Mouse (Mus musculus): ENCODE measurements around the gene Btnl10. TPM values are rescaled to one million over a fixed set of nuclear protein-coding genes. Genes with fewer than 3 reads are reported as not detected.
A peak's percentile ranks its signal among the peaks of the same experiment; 100 is the strongest.

The Btnl10 gene
- total RNA-seq, 4 experiments from 2014 or later = not detected

GRCm38 (mm10) chr11:58959186-58959825, 41.6 kb downstream of the Btnl10 start:
- no peak for DNase-seq (ENCODE audit: low spot score in 2 of 2)

GRCm38 (mm10) chr11:58959921-58960465, 42.3 kb downstream of the Btnl10 start:
- DNase-seq (ENCODE audit: low spot score in 2 of 2) = peak; percentile 66 to 80

GRCm38 (mm10) chr11:58961364-58962177, 43.9 kb downstream of the Btnl10 start:
- DNase-seq (ENCODE audit: low spot score in 2 of 2) = no peak

GRCm38 (mm10) chr11:58963543-58963942, 45.8 kb downstream of the Btnl10 start:
- no peak for DNase-seq (ENCODE audit: low spot score in 2 of 2)

- no peak for DNase-seq (ENCODE audit: low spot score in 2 of 2)
Observed at GRCm38 (mm10) chr11:58964216-58964615, 46.5 kb downstream of the Btnl10 start.

GRCm38 (mm10) chr11:58965001-58965760, 47.5 kb downstream of the Btnl10 start:
- DNase-seq (ENCODE audit: low spot score in 2 of 2) = no peak

- DNase-seq (ENCODE audit: low spot score in 2 of 2) = no peak
Observed at GRCm38 (mm10) chr11:58967346-58967745, 49.6 kb downstream of the Btnl10 start.

GRCm38 (mm10) chr11:58968551-58968950, 50.8 kb downstream of the Btnl10 start:
- no peak for DNase-seq (ENCODE audit: low spot score in 2 of 2)

- no peak for DNase-seq (ENCODE audit: low spot score in 2 of 2)
Observed at GRCm38 (mm10) chr11:58969027-58969426, 51.3 kb downstream of the Btnl10 start.

- no peak for DNase-seq (ENCODE audit: low spot score in 2 of 2)
Observed at GRCm38 (mm10) chr11:58969659-58970058, 52.0 kb downstream of the Btnl10 start.

- DNase-seq (ENCODE audit: low spot score in 2 of 2) = no peak
Observed at GRCm38 (mm10) chr11:58970831-58971530, 53.3 kb downstream of the Btnl10 start.

GRCm38 (mm10) chr11:58971796-58972195, 54.1 kb downstream of the Btnl10 start:
- no peak for DNase-seq (ENCODE audit: low spot score in 2 of 2)

GRCm38 (mm10) chr11:58974414-58974813, 56.7 kb downstream of the Btnl10 start:
- DNase-seq (ENCODE audit: low spot score in 2 of 2) = no peak

Small RNAs within 50 kb of the gene (microRNA-seq; reads per million reads assigned to microRNA genes)
- gene Gm44313 = 0 to 0.44 reads per million in 2 experiments

Other genes starting within 250 kb of the Btnl10 start
- gene Olfr320, start 236.8 kb upstream of the Btnl10 start, total RNA-seq (2022) = not detected
- not detected for gene Olfr319, start 218.7 kb upstream of the Btnl10 start, total RNA-seq (2022)
- under 1 TPM in 3 of 4 experiments, not detected in 1; 0.09 to 0.13 (median 0.11) TPM for gene Olfr318, start 193.9 kb upstream of the Btnl10 start, total RNA-seq (2022)
- under 1 TPM in 2 of 4 experiments, not detected in 2; 0.35 to 0.44 TPM for gene Olfr317, start 178.7 kb upstream of the Btnl10 start, total RNA-seq (2022)
- gene Olfr316, start 165.2 kb upstream of the Btnl10 start, total RNA-seq (2022) = 1 to 10 TPM; 1.3 to 2.0 (median 1.7) TPM
- not detected for gene Olfr315, start 144.7 kb upstream of the Btnl10 start, total RNA-seq (2022)
- not detected for gene Olfr314, start 135.0 kb upstream of the Btnl10 start, total RNA-seq (2022)
- gene Fam183b, start 115.9 kb upstream of the Btnl10 start, total RNA-seq (2022) = 1 to 10 TPM; 1.1 to 3.5 (median 1.6) TPM
- gene Olfr313, start 102.9 kb upstream of the Btnl10 start, total RNA-seq (2022) = not detected
- gene Olfr312, start 88.7 kb upstream of the Btnl10 start, total RNA-seq (2022) = not detected
- not detected for gene Olfr311, start 78.7 kb upstream of the Btnl10 start, total RNA-seq (2022)
- 10 to 100 TPM; 15.6 to 19.3 (median 17.8) TPM for gene Gm12258, start 70.8 kb upstream of the Btnl10 start, total RNA-seq (2022)
- 10 to 100 TPM in 3 of 4 experiments, 1 to 10 TPM in 1; 7.3 to 14.5 (median 12.3) TPM for gene 2810021J22Rik, start 50.7 kb upstream of the Btnl10 start, total RNA-seq (2022)
- 10 to 100 TPM in 3 of 4 experiments, 1 to 10 TPM in 1; 9.1 to 11.6 (median 10.4) TPM for gene Zfp39, start 13.7 kb upstream of the Btnl10 start, total RNA-seq (2022)
- 100 to 1,000 TPM; 448 to 480 (median 462) TPM for gene Rnf187, start 21.0 kb downstream of the Btnl10 start, total RNA-seq (2022)
- 100 to 1,000 TPM in 3 of 4 experiments, 10 to 100 TPM in 1; 96.1 to 129 (median 115) TPM for gene Hist3h2ba, start 31.0 kb downstream of the Btnl10 start, total RNA-seq (2022)
- 10 to 100 TPM; 54.1 to 63.0 (median 57.1) TPM for gene Hist3h2a, start 36.8 kb downstream of the Btnl10 start, total RNA-seq (2022)
- 1 to 10 TPM; 3.7 to 5.0 (median 4.1) TPM for gene Trim17, start 36.8 kb downstream of the Btnl10 start, total RNA-seq (2022)
- 10 to 100 TPM; 22.6 to 27.6 (median 26.7) TPM for gene Trim11, start 60.2 kb downstream of the Btnl10 start, total RNA-seq (2022)
- gene Obscn, start 218.5 kb downstream of the Btnl10 start, total RNA-seq (2022) = 1 to 10 TPM; 5.3 to 5.8 (median 5.7) TPM
- gene Iba57, start 245.8 kb downstream of the Btnl10 start, total RNA-seq (2022) = 1 to 10 TPM; 6.4 to 7.9 (median 7.1) TPM